In genomic region chr10:53728883-53729282, GRCm38 (mm10) we compare ENCODE assay signal across 15 mouse cellular contexts.
"Had no signal": no experiment of that assay in that cellular context is flagged by ENCODE, and none has a peak within 500 bp of the region (broad histone marks: within the 10 kb centered on the region; RNA-seq: fewer than 3 reads in every experiment).

No protein-coding gene starts in this region.

- H3K9ac ChIP-seq: limb, embryonic 12.5 days; liver, embryonic 14.5 days; midbrain, embryonic 15.5 days; neural tube, embryonic 12.5 days had no signal

- H3K27me3 ChIP-seq: limb, embryonic 12.5 days; midbrain, embryonic 15.5 days; neural tube, embryonic 12.5 days had no signal

- DNase-seq: kidney, adult 2 months; kidney, postnatal 25 days; layer of hippocampus, adult 9-11 months; layer of hippocampus, postnatal 36 days; lung, adult 18-20 months; lung, postnatal 4 days; spleen, adult 18-20 months; thymus, adult 2 months; thymus, postnatal 25 days had no signal

- H3K4me2 ChIP-seq: limb, embryonic 12.5 days; midbrain, embryonic 11.5 days; midbrain, embryonic 15.5 days; neural tube, embryonic 12.5 days had no signal

- ATAC-seq: lung, postnatal 0 days; midbrain, embryonic 15.5 days had no signal

- H3K36me3 ChIP-seq: limb, embryonic 12.5 days; midbrain, embryonic 15.5 days; neural tube, embryonic 12.5 days had no signal

- H3K4me3 ChIP-seq: limb, embryonic 12.5 days; midbrain, embryonic 15.5 days; neural tube, embryonic 12.5 days had no signal

- H3K9me3 ChIP-seq: limb, embryonic 12.5 days; midbrain, embryonic 15.5 days; neural tube, embryonic 12.5 days had no signal

- H3K4me1 ChIP-seq: midbrain, embryonic 15.5 days; neural tube, embryonic 12.5 days had no signal

- H3K27ac ChIP-seq: limb, embryonic 12.5 days; liver, embryonic 14.5 days; midbrain, embryonic 15.5 days; neural tube, embryonic 12.5 days had no signal
